Mouse (Mus musculus) heart, adult 2 months (tissue): ENCODE results near the gene Arhgap40.

Experiments
- CTCF ChIP-seq: fragments of 200-600 bp; IDR thresholded peaks from 2 replicates; pipeline ENCODE4 v1.8.1; 2022; ENCODE audit warnings: antibody characterized with exemption, mild to moderate bottlenecking, moderate library complexity
- EP300 ChIP-seq: fragments of 200-500 bp; IDR thresholded peaks from 2 replicates; pipeline ENCODE4 v1.6.1; 2011; ENCODE audit warnings: low read depth, low read length, control low read depth; ENCODE audit not compliant: insufficient read depth
- POLR2A ChIP-seq: fragments of 200-500 bp; IDR thresholded peaks from 2 replicates; pipeline ENCODE4 v1.6.1; 2011; ENCODE audit warnings: mild to moderate bottlenecking, low read depth, low read length, control low read depth; ENCODE audit not compliant: insufficient read depth

GRCm38 (mm10) chr2:158519800-158520199 lies 7.2 kb downstream of the Arhgap40 start:
- TF ChIP-seq EP300 (no peak), POLR2A (no peak), CTCF (no peak)
